Mouse (Mus musculus) cerebellum, adult 8-10 months (tissue): Measurements from ENCODE around the gene Asb1.
A peak's percentile ranks its signal among the peaks of the same experiment; 100 is the strongest.

Source experiments
- DNase-seq: peaks from one replicate; pipeline ENCODE4 v3.0.0; 2022

Asb1 gene

DNA sequence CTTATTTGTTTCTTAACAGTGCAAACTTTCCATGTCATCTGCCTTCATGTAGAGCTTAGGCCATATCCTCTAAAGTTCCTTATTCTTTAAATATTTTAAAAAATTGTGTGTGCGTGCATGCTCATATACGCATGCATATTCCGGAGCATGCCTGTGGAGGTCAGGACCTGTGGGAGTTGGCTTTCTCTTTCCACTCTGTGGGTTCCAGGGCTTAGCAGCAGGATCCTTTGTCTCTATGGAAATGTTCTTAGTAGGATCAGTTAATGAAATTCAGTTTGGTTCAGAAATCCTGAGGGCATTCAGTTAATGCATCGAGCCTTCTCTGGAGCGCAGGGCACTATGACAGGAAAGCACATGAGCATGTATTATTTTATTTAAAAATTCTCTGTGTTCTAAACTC is 7.2 kb downstream of the Asb1 start:
- DNase-seq: no peak

DNA sequence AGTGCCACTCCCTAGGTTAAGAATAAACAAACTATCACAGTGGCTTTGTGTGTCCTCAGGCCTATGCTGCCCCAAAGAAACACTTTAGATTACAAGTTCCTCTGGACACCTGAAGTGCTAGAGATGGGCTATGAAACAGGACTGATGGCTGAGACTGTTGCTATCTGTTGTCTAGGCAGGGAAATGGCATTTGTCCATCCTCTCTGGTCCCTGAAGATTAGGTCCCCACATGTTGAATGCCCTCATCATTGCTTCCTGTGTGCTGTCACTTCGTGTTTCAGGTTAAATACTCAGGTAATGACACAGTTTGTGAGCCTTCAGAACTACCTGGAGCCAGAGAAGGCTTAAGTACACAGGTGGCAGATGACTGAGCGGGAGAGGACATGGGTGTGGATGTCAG is 8.7 kb downstream of the Asb1 start:
- DNase-seq: no peak

DNA sequence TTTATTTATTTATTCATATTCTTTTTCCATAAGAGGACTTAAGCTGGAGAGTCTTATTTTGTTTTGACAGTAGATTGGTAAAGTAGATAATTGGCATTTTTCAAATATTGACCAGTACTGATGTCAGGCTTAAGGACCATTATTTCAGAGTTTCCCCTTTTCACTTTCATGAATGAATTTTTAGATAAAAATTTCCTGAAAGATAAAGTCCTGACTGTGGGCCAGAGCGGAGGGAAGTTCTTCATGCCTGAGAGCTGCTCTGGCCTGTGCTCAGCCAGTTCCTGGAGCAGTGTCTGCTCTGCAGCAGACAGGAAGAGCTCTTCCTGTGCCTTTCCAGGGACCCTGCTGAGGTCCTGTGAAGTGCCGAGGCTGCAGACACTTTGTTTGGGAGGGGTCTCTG is 16.8 kb downstream of the Asb1 start:
- DNase-seq: no peak

DNA sequence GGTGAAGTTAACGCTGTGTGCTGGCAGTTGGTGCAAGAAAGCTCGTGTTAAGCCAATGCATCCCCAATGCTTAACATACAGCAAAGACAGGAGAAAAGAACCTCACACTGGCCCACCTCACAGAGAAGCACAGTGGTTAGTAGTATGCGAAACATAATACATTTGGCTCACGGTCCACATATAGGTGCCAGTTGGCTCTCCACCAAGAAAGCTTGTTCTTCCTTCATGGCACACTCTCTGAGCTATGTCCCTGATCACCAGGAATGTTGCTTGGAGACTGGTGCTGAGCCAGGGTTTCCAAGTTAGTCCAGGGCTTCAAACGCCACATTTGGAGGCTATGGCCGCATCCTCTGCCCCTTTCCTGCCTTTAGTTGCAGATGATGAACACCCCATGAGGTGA is 20.9 kb downstream of the Asb1 start:
- DNase-seq: no peak

DNA sequence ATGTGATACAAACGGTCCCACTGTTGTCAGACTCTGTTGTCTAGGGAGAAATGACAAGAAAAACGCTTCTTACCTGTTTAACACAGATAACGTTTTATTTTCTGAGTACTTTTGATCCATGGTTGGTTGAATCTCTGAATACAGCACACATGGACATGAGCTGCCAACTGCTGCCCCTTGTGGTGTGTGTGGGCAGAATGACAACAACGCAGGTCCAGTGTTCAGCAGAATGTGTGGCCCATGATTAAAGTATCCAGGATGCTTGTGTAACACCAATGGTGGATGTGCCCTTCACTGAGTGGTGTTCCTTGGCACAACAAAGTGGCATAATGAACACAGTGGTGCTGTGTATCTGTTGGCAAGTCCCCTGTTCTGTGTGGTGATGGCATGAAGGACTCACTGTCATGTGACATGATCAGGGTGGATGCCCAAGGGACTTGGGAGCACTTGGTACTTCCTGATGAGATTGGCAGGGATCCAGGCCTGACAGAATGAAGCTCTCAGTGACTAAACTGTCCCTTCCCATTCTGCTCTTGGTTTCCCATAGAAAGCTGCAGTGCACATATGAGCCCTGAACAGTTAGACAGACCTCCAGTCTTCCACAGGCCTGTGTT is 22.7 kb downstream of the Asb1 start:
- DNase-seq: no peak

DNA sequence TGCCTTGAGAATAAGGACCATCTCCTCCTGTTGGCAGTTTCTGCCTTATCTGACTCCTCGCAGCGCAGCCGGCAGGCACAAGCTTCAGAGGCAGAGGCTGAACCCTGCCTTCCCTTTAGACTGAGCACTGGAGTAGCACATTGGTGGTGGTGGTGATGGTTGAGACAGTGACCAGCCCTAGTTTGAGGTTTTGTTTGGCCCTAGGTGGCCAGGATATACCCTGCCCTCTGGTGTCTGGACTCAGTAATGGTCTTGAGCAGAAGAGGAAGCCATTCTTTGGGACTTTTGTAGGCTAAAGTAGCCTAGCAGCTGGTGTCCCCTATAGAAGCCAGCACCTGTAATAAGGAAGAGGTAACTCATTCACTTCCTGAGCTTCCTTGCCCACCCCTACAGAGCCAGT is 23.7 kb downstream of the Asb1 start:
- DNase-seq: no peak

DNA sequence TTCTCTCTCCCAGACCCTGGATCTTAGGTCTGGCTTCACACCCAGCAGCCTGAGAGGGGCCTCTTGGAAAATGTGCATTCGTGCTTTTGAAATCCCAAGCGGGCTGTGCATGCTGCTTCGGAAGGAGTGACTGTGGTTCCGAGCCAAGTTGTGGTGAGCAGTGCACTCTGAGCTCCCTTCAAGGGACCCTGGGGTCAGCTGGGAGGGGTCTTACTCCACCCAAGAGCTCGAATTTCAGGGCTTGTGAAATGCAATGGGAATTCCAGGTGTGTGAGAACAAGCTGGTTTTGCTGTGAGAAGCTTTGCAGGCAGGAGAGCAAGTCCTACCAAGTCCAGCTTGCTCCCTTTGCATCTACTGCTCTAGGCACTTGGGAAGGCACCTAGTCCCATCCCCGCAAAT is 24.3 kb downstream of the Asb1 start:
- DNase-seq: no peak

DNA sequence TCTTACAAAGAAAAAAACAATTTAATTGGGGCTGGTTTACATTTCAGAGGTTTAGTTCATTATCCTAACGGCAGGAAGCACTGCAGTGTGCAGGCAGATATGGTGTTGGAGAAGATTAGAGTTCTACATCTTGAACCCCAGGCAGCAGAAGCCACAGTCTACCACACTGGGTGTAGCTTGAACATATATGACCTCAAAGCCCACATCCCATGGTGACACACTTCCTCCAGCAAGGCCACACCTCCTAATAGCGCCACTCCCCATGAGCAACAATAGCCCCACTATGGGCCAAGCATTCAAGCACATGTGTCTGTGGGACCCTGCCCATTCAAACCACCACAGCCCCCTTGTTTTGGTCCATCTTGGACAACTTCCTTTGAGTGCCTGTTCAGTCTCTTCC is 26.9 kb downstream of the Asb1 start:
- DNase-seq: no peak

DNA sequence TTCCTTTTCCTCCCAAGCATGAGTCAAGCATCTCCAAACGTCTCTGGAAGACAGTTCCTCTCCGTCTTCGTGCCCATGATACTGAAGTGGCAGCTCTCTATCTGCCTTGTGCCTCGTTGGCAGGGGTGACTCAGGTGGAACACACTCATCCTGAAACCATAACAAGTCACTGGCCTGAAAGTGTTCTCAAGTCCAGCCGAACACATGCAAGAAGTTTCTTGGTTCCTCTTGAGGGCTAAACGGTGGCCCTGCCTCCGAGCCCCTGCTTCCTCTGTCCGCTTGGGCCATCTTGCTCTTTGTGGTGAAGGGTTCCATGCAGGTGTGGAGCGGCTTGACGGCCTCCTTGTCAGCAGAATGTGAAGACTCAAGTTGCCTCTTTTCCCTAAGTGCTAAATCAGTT is 32.1 kb downstream of the Asb1 start:
- DNase-seq: no peak

DNA sequence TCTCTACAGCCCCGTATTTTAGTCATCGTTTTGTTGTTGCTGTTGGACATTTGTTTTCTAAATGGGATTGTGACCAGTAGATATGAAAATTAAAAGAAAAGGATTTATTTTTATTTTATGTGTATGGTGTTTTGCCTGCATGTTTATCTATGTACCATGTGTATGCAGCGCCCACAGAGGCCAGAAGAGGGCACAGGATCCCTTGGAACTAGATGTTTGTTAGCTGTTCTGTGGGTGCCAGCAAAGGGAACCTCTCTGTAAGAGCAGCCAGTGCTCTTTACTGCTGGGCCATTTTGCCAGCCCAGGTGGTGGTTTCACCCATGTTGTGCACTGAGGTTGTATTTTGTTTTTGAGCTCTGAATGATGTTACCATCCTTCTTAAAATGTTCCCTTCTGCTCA is 33.9 kb downstream of the Asb1 start:
- peak; percentile 22 for DNase-seq

DNA sequence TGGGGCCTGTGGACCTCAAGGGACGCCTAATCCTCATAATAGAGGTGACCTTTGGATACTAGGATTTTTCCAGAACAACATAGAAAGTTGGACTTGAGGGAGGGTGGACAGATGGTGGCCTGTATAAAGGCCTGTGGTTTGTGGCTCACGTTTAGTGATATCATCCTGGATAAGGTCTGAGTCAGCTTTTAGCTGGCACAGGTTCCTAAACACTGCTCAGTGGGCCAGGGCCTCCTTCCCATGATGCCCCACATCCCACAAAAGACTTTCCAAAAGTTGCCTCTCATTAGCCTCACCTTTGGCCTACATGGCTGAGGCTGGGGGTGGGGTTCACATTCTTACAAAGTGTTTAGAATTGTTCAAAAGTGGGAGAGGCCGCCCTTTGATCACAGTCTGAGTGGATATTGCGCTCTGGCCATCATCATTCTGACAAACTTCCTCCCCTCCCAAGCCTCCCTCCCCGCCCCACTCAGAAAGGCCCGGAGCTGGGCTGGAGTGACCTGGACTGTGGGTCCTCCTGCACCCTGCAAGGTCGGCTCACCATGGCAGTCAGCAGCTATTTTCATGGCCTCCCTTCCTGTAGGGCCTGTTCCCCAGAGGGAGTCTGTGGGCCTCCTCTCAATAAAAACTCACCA is 37.7 kb downstream of the Asb1 start:
- DNase-seq: no peak

DNA sequence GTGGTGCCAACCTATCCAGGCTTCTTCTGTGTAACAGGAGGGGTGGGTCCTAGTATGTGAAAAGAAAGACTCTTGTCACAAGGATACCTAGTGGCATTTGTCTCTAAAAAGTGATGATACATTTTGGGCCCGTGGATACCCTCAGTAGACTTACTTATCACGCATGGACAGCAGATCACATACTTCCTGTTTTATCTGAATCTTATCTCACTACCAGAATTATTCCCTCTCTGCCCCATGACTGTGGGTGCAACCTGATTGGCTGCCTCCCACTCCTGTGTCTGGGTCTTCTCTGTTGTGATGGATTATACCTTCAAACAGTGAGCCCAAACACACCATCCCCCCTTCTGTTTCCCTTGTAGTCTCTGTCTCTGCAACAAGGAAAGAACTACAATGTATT is 40.2 kb downstream of the Asb1 start:
- no peak for DNase-seq

DNA sequence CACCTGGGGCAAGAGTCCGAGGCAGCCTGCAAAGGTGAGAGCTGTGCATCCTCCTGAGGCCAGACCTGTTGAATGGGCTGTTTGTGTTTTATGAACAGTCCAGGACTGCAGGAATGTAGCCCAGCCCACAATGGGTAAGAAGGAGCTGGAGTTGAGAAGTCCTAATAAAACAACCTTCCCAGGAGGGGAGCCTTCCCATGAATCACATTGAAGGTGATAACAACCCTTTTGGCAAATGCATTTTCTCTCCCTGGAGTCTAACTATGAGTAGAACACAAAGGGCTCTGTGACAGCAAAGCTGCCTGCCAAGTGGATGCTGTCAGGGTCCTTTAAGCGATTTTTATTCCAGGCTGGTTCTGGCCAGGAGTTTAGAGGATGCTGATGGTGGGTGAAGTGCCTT is 40.9 kb downstream of the Asb1 start:
- no peak for DNase-seq

DNA sequence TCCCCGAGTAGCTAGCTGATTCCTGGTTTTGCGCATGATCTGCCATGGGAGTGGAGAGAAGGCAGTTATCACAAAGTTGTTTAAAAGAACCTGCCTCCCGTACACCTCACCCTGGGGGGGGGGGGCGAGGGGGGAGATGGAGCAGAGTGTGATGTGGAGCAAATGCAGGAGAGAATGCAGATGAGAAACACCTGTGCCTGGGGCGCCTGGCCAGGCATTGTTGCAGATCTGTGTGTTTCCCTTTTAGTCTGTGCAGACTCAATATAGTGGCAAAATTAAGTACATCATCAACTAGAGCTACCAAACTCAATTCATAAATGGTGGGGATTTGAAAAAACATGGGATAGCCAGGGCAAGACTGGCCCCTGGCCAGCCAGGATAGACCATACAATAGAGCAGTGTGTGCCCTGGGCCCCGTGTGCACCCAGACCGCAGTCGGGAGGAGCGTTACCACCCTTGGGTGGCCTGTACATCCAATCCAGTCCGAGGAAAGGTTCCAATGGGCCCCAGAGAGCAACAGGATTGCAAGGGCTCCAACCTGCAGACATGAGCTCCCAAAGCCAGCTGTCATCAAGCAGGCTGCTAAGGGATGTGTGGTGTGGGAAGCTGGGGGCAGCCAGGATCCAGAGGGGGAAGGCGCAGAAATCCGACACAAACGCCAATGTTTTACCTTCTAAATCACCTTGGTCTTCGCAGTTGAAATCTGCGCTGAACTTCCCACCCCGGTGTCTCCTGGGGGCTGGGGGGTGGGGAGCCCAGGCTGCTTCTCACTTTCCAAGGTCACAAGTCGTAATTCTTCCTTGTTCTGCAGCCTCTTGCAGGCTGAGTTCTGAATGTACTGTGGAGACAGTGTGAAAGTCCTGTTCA is 44.9 kb downstream of the Asb1 start:
- no peak for DNase-seq

DNA sequence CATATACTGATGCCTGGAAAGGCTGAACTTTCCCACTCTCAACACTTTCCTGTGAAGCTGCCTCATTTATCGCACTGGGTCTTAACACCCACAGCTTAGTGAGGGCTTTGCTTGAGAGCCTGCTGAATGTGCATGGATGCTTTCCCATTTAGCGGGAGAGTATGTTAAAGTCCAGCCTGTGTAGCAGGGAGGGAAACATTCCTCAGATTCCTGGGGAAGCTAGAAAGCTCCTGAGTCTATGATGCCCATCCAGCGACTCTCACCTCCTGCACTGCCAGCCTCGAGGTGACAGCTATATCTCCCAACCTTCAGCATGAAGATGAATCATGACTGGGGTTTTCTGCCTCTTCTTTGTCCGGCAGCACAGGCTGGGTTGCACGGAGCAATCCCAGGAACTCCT is 49.4 kb downstream of the Asb1 start:
- no peak for DNase-seq

DNA sequence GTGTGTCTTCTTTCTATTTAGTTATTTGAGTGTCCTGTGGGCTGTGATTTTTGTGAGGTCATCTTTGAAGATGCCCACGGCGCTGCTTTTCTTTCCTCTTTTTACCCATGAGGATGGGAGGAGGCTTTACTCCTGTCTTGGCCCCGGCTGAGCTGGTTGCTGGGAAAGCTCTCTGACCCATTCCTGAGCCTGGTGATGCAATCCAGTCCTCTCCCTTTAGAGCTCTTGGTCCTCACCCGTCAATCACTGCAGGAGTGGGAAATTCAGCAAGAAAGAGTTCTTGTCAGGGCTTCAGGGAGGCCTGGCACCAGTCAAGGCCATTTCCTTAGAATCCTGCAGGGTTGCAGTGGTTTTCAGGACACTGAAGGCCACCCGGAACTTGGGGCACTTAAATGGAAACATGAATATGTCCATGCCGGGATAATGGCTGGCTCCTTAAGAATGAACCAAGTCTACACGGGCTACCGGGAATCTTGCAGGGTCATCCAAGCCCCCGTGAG is 55.2 kb downstream of the Asb1 start:
- no peak for DNase-seq

DNA sequence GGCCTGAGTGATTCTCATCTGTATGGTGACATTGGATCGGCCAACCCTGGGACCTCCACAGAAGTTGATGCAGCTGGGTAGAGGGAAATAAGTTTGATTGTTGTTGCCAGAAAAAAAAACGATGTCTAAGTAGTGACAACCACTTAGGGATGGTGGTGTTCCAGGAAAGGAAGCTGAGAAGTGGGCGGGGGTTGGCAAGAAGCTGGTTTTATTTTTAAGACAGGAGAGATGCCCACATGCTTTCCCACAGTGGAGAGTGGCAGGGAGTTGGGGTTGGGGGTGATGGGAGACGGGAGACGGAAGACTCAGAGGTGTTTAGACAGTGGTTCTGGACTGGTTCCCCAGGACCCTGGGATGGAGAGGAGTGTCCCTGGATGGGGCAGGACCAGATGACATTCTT is 57.3 kb downstream of the Asb1 start:
- no peak for DNase-seq

DNA sequence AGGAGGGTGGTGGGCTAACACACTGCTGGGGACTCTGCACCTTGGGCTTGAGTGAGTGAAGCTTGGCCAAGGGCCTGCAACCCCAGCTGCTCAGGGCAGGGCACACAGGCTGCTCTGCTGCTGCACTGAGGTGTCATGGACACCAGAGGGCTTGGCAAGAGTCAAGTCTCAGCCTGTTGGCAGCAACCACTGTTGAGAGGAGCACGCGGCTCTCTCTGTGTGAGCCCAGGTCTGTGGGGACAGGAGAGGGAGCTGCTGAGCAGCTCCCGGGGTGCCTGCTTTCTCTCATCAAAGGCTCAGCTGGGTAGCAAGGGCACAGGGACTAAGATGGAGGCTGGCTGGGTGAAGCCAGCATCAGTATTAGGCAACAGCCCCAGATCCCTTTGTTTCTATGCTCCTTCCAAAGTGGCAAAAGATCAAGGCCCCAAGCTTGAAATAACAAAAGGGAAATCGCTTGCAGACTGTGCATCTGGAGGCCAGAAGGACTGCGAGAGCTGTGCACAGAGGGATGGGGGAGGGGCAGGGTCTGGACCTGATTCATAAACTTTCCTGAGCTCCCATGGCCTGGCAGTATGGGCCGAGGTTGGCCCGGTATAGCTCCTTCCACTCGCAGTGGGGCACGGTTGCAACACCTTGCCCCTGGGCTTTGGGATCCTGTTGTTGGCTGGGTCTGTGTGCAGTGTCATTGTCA is 60.5 kb downstream of the Asb1 start:
- DNase-seq: peak; percentile 9

DNA sequence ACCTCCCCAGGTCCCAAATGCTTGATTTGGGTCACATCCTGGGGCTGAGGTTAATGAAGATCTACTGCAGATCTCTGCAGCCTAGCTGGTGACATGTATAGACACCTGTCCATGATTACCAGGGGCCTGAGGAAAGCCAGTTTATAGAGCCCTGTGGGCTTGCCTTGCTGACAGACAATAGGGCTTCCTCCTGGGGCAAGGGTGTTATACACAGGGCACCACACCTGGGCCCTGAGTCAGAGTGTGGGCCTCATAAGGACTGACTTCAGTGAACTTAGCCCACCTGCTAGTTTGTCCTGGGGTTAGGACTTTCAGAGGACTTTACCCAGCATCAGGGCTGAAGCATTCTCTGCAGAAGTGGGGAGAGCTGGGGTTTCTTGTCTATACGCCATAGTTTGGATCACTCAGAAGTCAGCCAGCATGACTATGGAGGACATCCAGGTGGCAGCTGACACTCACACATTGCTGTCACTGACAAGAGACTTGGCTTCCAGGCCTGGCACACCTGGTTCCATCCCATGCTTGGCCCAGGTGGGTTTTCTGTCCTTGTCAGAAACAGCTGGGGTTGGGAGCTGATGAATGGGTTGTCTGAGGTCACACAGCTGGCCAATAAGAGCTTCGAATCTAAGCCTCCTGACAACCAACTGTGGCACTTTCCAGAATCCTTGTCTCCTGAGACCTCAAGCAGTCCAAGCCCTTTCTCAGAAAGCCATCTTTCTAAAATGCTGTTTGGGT is 61.2 kb downstream of the Asb1 start:
- DNase-seq: no peak

DNA sequence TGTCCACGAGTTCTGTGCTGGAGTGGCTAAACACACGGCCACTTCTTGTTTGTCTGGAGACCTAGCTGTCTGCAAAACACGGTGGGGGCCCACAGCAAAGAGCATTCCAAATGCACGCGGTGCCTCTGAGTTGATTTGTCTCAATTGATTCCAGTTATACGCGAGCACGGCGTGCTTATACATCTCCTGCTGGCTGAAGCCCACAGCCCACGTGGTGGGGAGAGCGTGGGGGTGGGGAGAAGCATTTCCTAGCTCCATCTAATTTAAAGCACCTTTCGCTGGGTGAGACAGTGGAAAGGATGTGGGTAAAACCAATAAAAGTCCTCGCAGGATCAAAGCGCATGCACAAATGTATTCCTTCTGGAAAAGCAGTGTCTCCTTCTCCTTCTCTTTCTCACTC is 65.3 kb downstream of the Asb1 start:
- DNase-seq: no peak

DNA sequence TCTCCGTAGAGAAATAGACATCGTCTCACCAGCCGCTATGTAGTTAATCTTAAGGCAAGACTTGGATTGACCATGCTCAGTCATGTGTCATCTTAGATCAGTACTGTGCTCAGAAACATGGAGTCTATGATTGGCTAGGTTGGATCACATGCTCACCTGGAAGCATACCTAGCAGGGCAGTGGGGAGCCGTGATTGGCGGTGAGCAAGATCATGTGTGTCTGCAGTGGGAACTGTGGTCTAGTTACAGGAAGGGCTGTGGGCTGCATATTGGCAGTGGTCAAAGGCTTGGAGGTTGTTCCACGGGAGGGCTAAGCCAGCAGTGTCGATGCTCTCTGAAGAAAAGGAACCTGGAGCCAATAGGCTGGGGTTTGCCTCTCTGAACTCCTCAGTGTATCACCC is 66.4 kb downstream of the Asb1 start:
- no peak for DNase-seq

DNA sequence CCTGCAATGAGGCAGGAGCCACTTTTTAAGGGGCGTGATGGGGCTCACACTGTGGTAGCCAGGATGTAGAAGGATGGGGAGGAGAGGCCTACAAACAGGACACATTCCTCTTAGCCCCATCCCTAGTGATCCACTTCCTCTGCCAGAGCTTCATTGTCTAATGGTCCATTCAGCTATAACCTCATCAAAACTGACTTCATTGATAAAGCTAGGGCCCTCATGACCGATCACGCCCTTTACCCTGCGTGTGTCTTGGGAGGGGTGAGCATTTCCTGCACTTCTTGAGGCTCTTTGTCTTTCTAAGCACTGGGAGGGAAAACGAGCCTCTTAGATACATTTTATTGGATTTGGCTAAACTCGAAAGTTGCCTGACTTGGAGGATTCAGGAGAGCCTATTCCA is 66.8 kb downstream of the Asb1 start:
- DNase-seq: no peak
